Mouse (Mus musculus) liver, postnatal 0 days (tissue): ENCODE measurements around the gene Inhbb.

ENCODE experiments used
- CTCF ChIP-seq: sonication (generic); IDR thresholded peaks from 2 replicates; pipeline ENCODE4 v1.5.1; 2016; ENCODE audit warnings: antibody characterized with exemption, low read depth
- EP300 ChIP-seq: IDR thresholded peaks from 2 replicates; pipeline ENCODE4 v1.6.1; 2016; ENCODE audit warnings: antibody characterized with exemption, low read depth, mild to moderate bottlenecking

DNA sequence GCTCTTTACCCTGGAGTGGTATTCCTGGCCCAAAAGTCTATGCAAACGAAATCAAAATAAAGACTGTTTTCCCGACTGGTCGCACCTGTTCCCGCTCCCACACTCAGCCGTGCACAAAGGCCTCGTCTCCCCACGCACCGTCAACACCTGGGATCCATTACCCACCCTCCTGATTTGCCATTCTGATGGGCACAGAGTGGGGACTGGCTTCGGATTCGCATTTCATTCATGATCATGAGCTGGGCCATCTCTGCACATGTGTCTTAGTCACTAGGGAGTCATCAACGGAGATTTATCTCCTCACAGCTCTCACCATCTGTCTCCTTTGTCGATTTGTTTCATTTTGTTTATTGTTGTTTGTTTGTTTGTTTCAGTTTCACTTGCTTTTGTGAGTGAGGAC is 54.5 kb downstream of the Inhbb start:
- TF ChIP-seq CTCF: no peak
- no peak for TF ChIP-seq EP300
